Mouse (Mus musculus) gastrocnemius, postnatal 4 days (tissue): Measurements from ENCODE around the gene Lrrtm1. TPM values are rescaled to one million over a fixed set of nuclear protein-coding genes. Genes with fewer than 3 reads are reported as not detected.

ENCODE experiments used
- DNase-seq, 2 experiments: peaks; one replicate each; pipeline ENCODE4 v3.0.0; 2021 to 2022; ENCODE audit warnings: low spot score in 2 of 2, mixed read lengths in 2 of 2
- total RNA-seq, 2 experiments: library from RNA; stranded (reverse); gene quantifications; 2 replicates each; pipeline ENCODE4 v1.2.3; 2021

Lrrtm1 gene
- total RNA-seq, 2 experiments from 2014 or later, result 0.60 to 0.93 TPM

DNA sequence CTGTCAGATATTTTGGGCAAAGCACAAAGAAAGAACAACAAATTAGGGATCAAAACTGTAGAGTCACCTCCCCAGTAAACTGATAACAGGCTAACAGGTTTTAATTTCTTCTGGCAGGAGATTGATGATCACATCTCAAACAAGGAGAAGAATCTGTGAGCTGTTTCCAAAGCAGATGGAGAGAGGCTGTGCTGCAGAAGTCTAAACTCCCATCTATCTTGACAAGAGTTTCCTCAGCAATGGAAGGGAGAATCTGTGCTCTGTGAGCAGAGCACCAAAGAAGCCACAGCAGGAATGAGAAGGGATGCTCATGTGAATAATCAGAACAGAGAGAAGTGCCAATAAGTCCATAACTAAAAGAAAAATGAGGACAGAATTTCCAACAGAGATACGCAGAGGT lies 58.8 kb downstream of the Lrrtm1 start:
- no peak for DNase-seq

GRCm38 (mm10) chr6:77306796-77307195 lies 64.3 kb downstream of the Lrrtm1 start:
- no peak for DNase-seq
